Mouse (Mus musculus) testis, adult 2 months (tissue): ENCODE data around the gene Becn1. TPM values are rescaled to one million over a fixed set of nuclear protein-coding genes. Genes with fewer than 3 reads are reported as not detected.

Experiments
- H3K27ac ChIP-seq: fragments of 200-500 bp; 2 replicates; pipeline ENCODE4 v1.5.1; 2012; ENCODE audit warnings: low read depth, low read length; ENCODE audit not compliant: control insufficient read depth, insufficient read depth
- H3K27me3 ChIP-seq: fragments of 200-500 bp; 2 replicates; pipeline ENCODE4 v1.6.1; 2012; ENCODE audit warnings: mild to moderate bottlenecking, low read length, moderate library complexity; ENCODE audit not compliant: control insufficient read depth, insufficient read depth
- H3K36me3 ChIP-seq: fragments of 200-500 bp; 2 replicates; pipeline ENCODE4 v1.6.1; 2012; ENCODE audit warnings: mild to moderate bottlenecking, low read length; ENCODE audit not compliant: control insufficient read depth, insufficient read depth
- H3K4me1 ChIP-seq: fragments of 200-500 bp; 2 replicates; pipeline ENCODE4 v1.6.1; 2012; ENCODE audit warnings: low read length; ENCODE audit not compliant: control insufficient read depth, insufficient read depth
- H3K4me3 ChIP-seq: fragments of 200-500 bp; 2 replicates; pipeline ENCODE4 v1.5.1; 2012; ENCODE audit warnings: low read depth, mild to moderate bottlenecking, low read length, moderate library complexity, mixed read lengths; ENCODE audit not compliant: control insufficient read depth
- CTCF ChIP-seq: fragments of 200-500 bp; IDR thresholded peaks from 2 replicates; pipeline ENCODE4 v1.5.1; 2012; ENCODE audit warnings: low read depth, mild to moderate bottlenecking, inconsistent platforms, low read length, moderate library complexity; ENCODE audit not compliant: control insufficient read depth, insufficient read depth, insufficient replicate concordance
- POLR2A ChIP-seq: fragments of 200-500 bp; IDR thresholded peaks from 2 replicates; pipeline ENCODE4 v1.6.1; 2012; ENCODE audit warnings: low read depth, mild to moderate bottlenecking, inconsistent platforms, low read length, moderate library complexity; ENCODE audit not compliant: control insufficient read depth
- polyA plus RNA-seq: library from polyadenylated mRNA; depleted of rRNA; stranded (reverse); fragments of >200 nt; gene quantifications from 2 replicates; pipeline ENCODE4 v1.2.3, GENCODE M21; 2012

Becn1 gene
- polyA plus RNA-seq, 1 experiment, result 111 TPM

DNA sequence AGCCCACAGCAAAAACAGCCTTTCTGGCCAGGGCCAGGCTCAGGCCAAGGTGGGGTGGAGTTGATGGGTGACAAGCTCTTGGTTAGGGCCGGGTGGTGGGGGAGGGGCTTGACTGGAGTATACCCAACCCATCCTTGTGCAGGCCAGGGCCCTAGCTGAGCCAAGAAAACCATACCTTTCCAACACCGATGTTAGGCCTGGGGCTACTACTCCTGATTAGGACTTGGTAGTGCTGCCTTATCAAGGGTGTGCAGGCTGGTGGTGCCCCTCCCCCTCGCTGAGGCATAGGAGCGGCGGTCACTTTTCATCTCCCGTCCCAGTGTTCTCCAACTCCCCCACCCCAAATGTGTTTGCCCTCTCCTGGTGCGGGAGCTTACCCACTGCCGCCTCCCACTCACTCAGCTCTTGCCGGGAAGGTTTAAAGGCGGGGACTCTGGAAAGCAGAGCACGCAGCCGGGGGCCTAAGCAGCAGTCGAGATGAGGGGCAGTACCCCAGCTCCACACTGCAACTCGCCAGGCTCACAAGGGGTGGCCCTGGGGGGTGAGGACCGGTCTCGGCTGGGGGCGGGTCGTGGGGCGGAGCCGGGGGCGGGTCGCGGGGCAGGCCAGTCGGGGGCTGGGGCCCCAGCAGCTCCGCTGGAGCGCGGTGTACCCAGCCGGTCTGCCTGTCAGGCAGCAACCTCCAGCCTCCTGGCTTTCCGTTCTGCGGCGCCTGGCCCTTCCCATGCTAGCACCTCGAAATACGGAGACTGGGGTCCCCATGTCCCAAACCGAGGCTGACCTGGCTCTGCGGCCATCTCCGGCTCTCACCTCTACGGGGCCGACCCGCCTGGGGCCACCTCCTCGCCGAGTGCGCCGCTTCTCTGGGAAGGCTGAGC is 41.9 kb downstream of the Becn1 start, which contains the start of gene Wnk4:
TSS of gene Wnk4 (plus strand) at position 620 of the 878 bp plus-strand sequence.
- TF ChIP-seq CTCF (no peak), POLR2A (peak; percentile 32)
- Histone ChIP-seq H3K27me3 (peaks cover 2% of the 10 kb centered on the region; the same call in 1 of the 2 replicates), H3K4me3 (peak within 1 kb of the TSS; percentile 79)

DNA sequence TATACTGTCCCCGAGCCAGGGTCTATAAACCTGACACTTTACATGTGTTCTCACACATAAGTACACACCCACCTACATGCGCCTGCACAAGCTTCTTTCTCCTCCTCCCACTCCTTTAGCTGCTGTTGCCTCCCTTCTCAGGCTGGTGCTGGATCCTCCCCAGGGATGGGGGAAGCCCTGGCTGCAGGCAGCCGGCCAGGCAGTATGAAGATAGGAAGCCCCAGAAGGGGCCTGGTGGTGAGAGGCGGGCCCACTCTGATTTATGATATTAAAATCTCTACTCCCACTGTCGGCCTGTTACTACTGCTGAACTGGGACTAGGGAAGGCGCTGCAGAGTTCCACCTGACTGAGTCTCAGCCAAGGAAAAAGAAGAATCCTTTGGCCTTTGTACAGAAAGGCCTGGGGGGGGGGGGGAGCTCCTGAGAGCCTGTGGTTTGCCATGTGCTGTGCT is 42.8 kb downstream of the Becn1 start:
- no peak overlapping the region for H3K27ac ChIP-seq
- TF ChIP-seq POLR2A, result no peak
- no peak for TF ChIP-seq CTCF
- H3K27me3 ChIP-seq, result peaks cover 2% of the 10 kb centered on the region; the same call in 1 of the 2 replicates
- no peaks in the 10 kb centered on the region for H3K36me3 ChIP-seq
- H3K4me3 ChIP-seq, result no peak overlapping the region
- peaks cover 29% of the 10 kb centered on the region for H3K4me1 ChIP-seq

More for the DNA sequence above, 41.9 kb downstream of the Becn1 start, which contains the start of gene Wnk4:
- peaks cover 35% of the 10 kb centered on the region for H3K4me1 ChIP-seq
- H3K27ac ChIP-seq, result 0 out of 2 replicates have a peak within 1 kb of the TSS, but pooled peaks have one; percentile 43
- no peaks in the 10 kb centered on the region for H3K36me3 ChIP-seq

DNA sequence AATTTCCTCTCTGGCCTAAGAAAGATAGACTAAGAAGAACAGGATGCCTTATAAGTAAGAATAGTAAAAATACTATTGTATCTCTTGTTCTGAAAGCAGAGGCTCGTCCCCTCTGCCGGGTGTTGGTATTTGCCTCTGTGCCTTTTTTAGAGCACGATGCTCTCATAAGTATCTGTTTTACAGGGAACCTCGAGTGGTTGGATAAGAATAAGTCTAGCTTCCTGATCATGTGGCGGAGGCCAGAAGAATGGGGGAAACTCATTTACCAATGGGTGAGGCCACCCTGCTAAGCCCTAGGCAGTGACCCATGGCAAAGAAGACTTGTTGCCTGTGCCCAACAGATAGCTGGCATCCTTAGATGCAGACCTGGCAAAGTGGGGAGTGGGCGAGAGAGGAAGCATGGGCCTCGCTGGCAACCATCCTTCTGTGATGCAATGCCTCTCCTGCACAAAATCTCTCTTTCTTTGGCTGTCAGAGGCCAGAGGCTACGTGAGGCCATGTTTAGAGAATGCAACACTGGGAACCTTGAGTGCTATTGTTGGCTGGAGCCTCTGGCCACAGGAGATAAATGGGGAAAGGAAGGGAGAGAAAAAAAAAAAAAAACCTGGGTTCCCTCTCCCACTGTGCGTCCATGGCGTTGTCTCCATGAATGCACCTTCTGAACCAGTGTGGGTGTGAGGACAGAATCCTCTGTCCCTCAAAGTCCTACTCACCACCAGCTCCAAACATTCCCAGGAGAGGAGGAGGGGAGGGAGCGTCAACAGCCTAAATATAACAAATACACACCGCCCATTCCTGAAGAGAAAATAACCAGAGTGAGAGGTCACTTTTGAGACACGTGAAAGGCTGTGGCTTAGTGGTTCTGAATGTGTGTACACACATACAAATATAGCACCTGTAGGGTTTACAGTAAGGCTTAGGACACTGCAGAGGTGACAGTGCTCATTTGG is 46.0 kb downstream of the Becn1 start:
- no peak overlapping the region for H3K4me3 ChIP-seq
- TF ChIP-seq POLR2A, result no peak
- TF ChIP-seq CTCF, result no peak
- H3K36me3 ChIP-seq, result no peaks in the 10 kb centered on the region
- H3K27ac ChIP-seq, result no peak overlapping the region
- H3K27me3 ChIP-seq, result no peaks in the 10 kb centered on the region; the same call in 1 of the 2 replicates
- H3K4me1 ChIP-seq, result peaks cover 15% of the 10 kb centered on the region

DNA sequence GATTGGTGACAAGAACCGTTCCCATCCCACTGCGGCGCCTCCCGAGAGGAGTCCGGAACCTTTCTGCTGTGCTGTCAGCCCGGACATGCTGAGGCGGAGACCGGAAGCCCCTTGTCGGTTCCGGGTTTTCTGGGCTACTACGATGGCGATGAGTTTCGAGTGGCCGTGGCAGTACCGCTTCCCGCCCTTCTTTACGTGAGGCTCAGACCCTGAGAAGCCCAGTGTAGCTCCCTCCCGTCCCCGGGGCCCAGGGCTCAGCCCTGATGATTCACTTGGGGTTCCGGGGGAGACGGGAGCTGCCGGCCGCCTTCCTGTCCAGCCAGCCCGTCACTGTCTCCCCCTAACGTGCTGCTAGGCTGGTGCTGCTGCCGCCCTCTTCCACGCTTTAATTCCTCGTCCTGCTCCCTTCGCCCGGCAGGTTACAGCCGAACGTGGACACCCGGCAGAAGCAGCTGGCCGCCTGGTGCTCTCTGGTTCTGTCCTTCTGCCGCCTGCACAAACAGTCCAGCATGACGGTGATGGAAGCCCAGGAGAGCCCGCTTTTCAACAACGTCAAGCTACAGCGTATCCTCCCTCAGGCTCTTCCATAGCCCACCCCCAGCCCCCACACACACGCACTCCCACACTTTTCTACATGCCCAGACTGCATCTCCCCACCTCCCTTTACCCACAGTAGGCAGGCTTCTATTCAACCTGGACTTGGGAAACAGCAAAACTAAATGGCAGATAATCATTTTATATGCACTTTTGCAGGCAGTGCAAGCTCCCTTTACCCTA is 48.3 kb downstream of the Becn1 start, which contains the start of gene Vps25:
TSS of gene Vps25 (plus strand) at position 95 of the 777 bp plus-strand sequence.
- Histone ChIP-seq H3K27ac (peak within 1 kb of the TSS; percentile 93), H3K27me3 (no peaks in the 10 kb centered on the region), H3K36me3 (no peaks in the 10 kb centered on the region), H3K4me3 (peak within 1 kb of the TSS; percentile 99), H3K4me1 (peaks cover 3% of the 10 kb centered on the region)
- TF ChIP-seq POLR2A (peak; percentile 88), CTCF (no peak)

DNA sequence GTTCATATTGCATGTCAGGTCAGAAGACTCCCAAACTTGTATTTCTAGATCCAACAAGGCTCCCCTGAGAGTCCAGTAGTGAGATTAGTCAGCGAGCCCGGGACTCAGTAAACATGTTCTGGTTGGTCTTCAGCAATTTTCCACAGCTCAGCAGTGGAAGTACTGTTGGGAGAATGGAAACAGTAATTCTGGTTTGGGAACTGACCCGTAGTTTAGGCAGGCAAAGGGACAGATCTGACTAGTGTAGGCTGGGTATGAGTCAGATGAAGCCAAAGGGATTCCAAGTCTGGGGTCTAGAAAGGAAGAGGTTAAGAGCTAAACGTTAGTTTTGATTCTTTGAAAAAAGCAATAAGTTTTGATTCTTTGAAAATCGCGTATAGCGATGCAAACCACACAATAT is 49.1 kb downstream of the Becn1 start:
- Histone ChIP-seq H3K36me3 (no peaks in the 10 kb centered on the region), H3K4me1 (peaks cover 5% of the 10 kb centered on the region), H3K4me3 (peak overlapping the region; percentile 99), H3K27ac (peak overlapping the region; percentile 64), H3K27me3 (no peaks in the 10 kb centered on the region)
- TF ChIP-seq POLR2A (no peak), CTCF (no peak)

DNA sequence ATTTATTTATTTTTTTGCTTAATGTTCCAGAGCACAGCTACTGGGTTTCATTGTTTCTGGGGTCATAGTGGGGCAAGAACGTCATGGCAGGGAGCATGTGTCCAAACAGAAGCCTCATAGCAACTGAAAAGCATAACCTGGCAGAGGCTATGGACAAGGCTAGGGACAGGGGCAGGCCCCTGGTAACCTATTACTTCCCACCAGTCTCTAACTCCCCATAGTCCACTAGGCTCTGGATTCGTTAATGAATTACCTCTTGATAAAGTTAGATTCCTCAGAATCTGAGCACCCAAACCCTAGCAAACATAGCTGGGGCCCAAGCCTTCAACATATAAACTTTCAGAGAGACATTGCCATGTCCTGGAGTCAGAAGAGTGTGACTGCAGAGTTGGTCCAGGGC is 51.1 kb downstream of the Becn1 start:
- TF ChIP-seq POLR2A (no peak), CTCF (no peak)
- Histone ChIP-seq H3K27me3 (no peaks in the 10 kb centered on the region), H3K36me3 (no peaks in the 10 kb centered on the region), H3K4me1 (peaks cover 5% of the 10 kb centered on the region), H3K27ac (no peak overlapping the region), H3K4me3 (no peak overlapping the region)
